Mouse (Mus musculus): ENCODE results near the gene Clptm1.

Clptm1 gene

DNA sequence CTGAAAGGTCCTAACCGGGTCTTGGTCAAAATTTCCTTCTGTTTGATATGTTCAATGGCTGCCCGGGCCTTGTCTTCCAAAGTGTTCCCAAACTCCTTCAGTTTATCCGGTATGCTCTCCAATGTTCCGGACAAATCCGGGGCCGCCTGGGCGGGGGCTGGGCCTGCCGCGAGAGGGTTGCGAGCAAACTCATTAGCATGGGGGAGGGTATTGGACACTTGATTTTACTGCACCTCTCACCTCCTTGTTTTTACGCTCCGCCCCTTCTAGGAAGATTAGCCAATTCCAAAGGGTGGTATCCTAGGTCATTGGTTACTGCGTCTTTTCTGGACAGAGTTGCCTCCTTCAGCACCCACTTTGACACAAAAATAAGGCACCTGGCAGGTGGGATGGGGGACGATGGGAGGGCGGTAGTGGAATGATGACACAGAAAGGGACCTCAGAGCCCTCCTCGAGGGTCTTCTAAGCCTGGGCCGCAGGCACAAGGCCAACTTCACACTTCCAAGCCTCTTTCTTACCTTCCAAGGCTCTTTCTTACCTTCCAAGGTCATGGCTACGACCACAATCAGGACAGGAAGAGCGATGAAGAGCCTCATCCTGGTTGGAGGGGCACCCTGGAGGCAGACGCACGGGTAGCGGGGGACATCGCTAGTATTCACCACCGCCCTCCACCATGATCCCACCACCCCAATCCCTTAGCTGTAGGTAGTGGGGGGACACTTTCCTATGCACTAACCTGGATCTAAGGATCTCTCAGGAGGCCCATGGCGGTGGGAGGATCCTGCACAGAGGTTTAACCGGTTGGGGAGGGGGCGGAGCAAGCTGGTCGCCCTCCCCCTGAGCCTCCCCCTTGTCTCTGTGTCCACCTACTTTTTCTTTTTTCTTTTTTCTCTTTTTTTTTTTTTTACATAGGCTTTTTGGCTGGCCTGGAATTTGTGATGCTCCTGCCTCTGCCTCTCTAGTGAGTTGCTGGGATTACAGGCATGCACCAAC, 27.3 kb upstream of the Clptm1 start, which contains the start of gene Apoc1:
TSS of gene Apoc1 (minus strand) at position 788 of the 993 bp plus-strand sequence.
- DNase-seq (ENCODE audit: low read depth, low spot score): peak; percentile 97

- peak; percentile 56 for DNase-seq (ENCODE audit: low read depth, low spot score)
These were observed 26.6 kb upstream of the Clptm1 start for GRCm38 (mm10) chr7:19691434-19691833.

GRCm38 (mm10) chr7:19690845-19691244, 26.0 kb upstream of the Clptm1 start:
- DNase-seq (ENCODE audit: low read depth, low spot score): no peak

DNA sequence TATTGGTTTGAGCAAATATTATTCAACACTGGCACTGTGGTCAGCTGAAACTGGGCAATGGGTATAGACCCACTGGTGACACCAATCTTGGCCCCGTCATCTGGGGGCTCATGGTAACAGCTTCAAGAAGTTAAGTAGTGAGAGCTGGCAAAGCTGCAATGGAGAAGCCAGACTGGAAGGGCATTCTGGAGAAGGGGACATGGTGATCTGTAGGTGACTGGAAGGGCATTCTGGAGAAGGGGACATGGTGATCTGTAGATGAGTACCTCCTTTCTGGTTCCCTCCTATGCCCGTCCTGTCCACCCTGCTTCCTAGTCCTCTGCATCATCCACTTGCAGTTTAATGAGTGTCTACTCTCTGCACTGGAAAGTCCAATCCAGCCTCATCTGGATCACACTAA, 23.8 kb upstream of the Clptm1 start:
- DNase-seq (ENCODE audit: low read depth, low spot score): no peak

- DNase-seq (ENCODE audit: low read depth, low spot score): no peak
These were observed 23.3 kb upstream of the Clptm1 start for GRCm38 (mm10) chr7:19688101-19688500.

GRCm38 (mm10) chr7:19686927-19687583, 22.2 kb upstream of the Clptm1 start:
- DNase-seq (ENCODE audit: low read depth, low spot score): peak; percentile 86

GRCm38 (mm10) chr7:19686521-19686920, 21.7 kb upstream of the Clptm1 start:
- no peak for DNase-seq (ENCODE audit: low read depth, low spot score)

DNA sequence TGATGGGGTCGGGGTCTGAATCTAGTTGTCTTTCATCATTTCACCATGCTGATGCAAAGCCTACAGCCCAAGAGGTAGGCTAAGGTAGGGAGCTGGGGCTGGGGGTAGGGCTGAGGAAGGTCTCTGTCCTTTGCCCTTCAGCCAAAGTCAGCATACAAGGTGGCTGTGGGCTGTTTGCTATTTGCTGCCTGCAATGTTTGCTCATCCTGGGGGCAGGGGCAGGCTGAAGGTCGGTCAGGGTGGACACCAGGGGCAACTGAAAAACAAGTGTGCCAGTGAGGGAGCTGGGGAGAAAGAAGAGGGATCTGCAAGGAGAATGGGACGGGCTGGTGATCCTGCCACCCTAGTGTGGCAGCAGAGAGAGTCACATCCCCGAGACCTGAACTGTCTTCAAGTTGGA, 20.5 kb upstream of the Clptm1 start:
- DNase-seq (ENCODE audit: low read depth, low spot score): no peak

GRCm38 (mm10) chr7:19683771-19684201, 19.0 kb upstream of the Clptm1 start:
- DNase-seq (ENCODE audit: low read depth, low spot score): no peak

GRCm38 (mm10) chr7:19682979-19683378, 18.1 kb upstream of the Clptm1 start:
- no peak for DNase-seq (ENCODE audit: low read depth, low spot score)

GRCm38 (mm10) chr7:19681202-19681694, 16.4 kb upstream of the Clptm1 start, which contains the start of the genes Gm44805 and Apoc4:
Gm44805 (minus strand) TSS chr7:19681423.
Apoc4 (minus strand) TSS chr7:19681479.
- DNase-seq (ENCODE audit: low read depth, low spot score): no peak

DNA sequence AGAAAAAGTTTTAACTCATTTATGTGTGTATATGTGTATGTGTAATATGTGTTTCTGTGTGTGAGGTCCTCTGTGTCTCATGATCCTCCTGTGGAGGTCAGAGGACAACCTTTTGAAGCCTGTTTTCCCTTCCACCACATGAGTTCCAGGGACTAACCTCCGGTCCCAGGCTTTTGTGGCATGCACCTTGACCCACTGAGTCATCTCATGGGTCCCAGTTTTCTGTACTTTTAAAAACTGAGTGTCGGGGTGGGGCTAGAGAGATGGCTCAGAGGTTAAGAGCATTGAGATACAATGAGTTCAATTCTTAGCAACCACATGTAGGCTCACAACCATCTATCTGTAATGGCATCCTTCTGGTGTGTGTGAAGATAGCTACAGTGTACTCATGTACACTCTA, 15.9 kb upstream of the Clptm1 start:
- no peak for DNase-seq (ENCODE audit: low read depth, low spot score)

- no peak for DNase-seq (ENCODE audit: low read depth, low spot score)
These were observed 14.1 kb upstream of the Clptm1 start for GRCm38 (mm10) chr7:19678901-19679300.

- DNase-seq (ENCODE audit: low read depth, low spot score): no peak
These were observed 13.0 kb upstream of the Clptm1 start, which contains the start of gene Apoc2 for GRCm38 (mm10) chr7:19677872-19678271. Apoc2 (minus strand) TSS chr7:19677941.

DNA sequence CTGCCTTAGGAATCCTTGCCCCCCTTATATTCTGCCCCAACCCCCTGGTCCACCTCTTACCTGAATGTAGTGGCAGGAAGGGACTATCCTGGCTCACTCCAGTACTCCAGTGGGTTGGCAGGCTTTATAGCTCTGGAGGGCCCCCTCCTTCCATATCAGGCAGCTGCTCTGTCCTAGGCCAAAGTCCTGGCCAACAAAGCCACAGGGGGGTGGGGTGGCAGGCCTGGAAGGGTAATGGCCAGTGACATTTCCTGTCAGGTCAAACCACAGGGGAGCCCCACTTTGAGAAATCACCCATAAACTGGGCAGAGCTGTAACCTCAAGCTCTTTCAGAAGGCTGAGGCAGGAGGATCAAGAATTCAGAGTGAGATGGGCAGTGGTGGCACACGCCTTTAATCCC, 11.8 kb upstream of the Clptm1 start:
- DNase-seq (ENCODE audit: low read depth, low spot score): no peak

DNA sequence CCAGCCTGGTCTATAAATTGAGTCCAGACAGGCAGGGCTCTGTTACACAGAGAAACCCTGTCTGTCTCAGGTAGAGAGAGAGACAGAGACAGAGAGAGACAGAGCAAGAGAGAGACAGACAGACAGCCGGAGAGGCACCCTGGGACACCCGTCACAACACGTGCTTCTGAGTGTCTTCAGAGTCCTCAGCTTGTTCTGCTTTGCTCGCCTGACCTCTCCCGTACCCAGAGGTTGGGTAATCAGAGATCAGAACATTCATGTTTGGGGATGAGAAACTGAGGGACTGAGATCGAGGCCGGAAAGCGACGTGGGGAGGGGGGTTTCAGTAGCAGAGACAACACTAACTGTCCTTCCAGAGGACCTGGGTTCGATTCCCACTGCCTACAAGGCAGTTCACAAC, 11.0 kb upstream of the Clptm1 start:
- no peak for DNase-seq (ENCODE audit: low read depth, low spot score)

DNA sequence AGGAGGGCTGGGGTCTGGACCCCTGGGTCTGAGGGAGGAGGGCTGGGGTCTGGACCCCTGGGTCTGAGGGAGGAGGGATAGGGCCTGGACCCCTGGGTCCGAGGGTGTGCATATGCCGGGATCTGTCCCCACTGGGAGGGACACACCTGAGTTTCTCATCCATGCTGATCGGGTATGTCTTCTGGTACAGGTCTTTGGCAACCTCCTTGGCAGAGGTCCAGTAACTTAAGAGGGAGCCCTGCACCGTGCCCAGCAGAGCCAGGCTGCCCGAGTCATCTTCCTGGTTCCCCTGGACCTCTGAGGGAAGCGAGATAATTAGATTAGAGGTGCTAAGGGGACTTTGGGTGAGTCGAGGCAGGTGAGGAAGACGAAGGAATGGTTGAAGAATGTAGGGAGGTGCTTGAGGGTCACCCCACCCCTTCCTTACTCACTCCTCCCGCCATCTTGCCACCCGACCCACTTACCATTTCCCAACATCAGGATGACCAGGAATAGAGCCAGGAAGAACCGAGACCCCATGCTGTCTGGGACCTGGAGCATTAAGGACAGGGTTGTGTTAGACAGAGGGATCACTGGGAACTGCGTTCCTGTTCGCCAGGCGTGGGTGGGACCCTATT, 8.4 kb upstream of the Clptm1 start:
- no peak for DNase-seq (ENCODE audit: low read depth, low spot score)

DNA sequence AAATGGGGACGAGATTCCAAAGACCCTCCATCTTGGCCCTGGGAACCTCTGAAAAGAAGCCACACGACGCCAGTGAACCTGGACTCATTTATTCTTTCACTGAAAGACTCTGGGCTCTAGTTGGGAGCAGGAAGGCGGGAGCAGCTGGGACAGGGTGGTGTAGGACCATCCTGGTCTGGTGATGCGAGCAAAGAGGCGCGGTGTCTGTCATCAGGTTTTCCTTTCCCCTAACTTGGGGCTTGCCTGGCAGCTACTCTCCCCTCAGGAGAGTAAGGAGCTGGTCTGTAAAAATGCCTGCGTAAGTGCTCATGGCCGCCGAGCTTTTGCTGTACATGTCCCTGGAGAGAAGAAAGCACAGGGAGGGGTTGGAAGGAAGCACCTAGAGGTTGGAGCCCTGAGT, 6.7 kb upstream of the Clptm1 start:
- DNase-seq (ENCODE audit: low read depth, low spot score): no peak

DNA sequence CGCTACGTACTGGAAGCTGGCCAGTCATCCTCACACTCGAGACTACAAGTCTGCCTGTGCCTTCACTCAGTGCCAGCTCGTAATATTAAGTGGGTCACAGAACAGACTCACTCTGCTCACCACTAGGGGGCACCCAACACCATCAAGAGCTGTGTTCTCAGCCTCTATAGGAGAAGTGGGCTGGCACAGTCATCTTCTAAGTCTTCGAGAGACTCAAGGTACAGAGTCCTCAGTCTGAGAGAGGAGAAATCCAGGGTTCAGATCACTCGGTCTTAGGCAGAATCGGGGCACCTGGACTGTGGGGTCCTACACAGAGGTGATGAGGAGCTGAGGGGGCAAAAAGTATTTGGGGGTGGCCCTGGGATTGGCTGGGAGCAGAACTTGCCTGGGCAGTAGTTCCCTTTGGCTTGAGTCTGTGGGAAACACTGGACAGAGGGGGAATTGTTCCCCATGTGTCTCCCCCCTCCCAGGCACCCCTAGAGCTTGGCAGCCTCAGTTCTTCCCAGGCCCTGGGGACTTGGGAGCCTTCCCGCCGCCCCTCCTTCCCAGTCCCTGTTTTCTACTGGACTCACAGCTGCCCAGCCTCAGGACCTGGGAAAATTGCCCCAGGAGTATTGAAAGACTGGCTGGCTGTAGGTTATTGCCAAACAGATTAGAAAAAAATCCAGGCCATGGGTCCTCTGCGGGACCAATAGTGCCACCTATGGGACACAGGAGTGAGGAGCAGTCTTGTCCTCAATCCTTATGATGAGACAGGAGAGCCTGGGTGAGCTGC, 4.3 kb upstream of the Clptm1 start:
- DNase-seq (ENCODE audit: low read depth, low spot score): peak; percentile 96

DNA sequence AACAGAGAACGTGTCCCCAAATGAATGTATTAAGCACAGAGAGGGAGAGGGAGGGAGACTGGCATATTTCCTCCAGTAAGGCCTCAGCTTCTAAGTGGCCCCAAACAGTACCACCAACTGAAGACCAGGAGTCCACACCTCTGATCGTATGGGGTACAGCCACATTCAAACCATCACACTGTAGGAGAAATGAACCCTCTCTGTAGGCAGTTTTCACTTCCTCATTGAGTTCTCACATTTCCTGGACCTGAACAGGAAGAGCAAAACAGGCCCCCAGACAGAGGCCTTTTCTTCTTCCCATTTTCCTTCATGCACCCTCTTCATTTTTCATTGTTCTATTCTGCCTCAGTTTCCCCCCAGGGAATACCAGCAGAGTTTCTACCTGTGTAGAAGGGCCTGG, 2.6 kb upstream of the Clptm1 start:
- DNase-seq (ENCODE audit: low read depth, low spot score): no peak

GRCm38 (mm10) chr7:19666750-19667149, 1.9 kb upstream of the Clptm1 start:
- peak; percentile 69 for DNase-seq (ENCODE audit: low read depth, low spot score)

Measured in ES-CJ7 (cell line).